Mouse (Mus musculus) induced T-regulatory cell, adult 2 months (primary cell): ENCODE data around the gene Bsn.
A peak's percentile ranks its signal among the peaks of the same experiment; 100 is the strongest.

Experiments used
- DNase-seq: peaks from one replicate; pipeline ENCODE4 v3.0.0-alpha.2; 2012; ENCODE audit warnings: low read depth

Bsn gene

GRCm38 (mm10) chr9:108054331-108055040 is 135.7 kb downstream of the Bsn start:
- no peak for DNase-seq

GRCm38 (mm10) chr9:108053665-108054225 is 136.4 kb downstream of the Bsn start:
- DNase-seq, result no peak

- peak; percentile 98 for DNase-seq
Measured at GRCm38 (mm10) chr9:108052885-108053664, 137.1 kb downstream of the Bsn start, which contains the start of gene Amigo3. Gene Amigo3 (plus strand): TSS chr9:108053159.

GRCm38 (mm10) chr9:108052411-108052810 is 137.8 kb downstream of the Bsn start:
- DNase-seq, result no peak

GRCm38 (mm10) chr9:108051931-108052220 is 138.3 kb downstream of the Bsn start:
- DNase-seq, result no peak

- no peak for DNase-seq
Measured at GRCm38 (mm10) chr9:108051184-108051930, 138.8 kb downstream of the Bsn start.

- no peak for DNase-seq
Measured at GRCm38 (mm10) chr9:108049561-108050251, 140.5 kb downstream of the Bsn start.

- peak; percentile 98 for DNase-seq
Measured at GRCm38 (mm10) chr9:108049016-108049455, 141.1 kb downstream of the Bsn start, which contains the start of gene Gmppb. Gene Gmppb (plus strand): TSS chr9:108049242.

- no peak for DNase-seq
Measured at GRCm38 (mm10) chr9:108048566-108048955, 141.6 kb downstream of the Bsn start.

GRCm38 (mm10) chr9:108047601-108048565 is 142.3 kb downstream of the Bsn start:
- no peak for DNase-seq

GRCm38 (mm10) chr9:108046582-108046981 is 143.6 kb downstream of the Bsn start:
- no peak for DNase-seq
